Mouse (Mus musculus) lung, postnatal 36 days (tissue): ENCODE results near the gene Fgfr2.
A peak's percentile ranks its signal among the peaks of the same experiment; 100 is the strongest.

ENCODE experiments used
- DNase-seq: peaks from one replicate; pipeline ENCODE4 v3.0.0; 2022; ENCODE audit warnings: mixed read lengths

Fgfr2 gene

DNA sequence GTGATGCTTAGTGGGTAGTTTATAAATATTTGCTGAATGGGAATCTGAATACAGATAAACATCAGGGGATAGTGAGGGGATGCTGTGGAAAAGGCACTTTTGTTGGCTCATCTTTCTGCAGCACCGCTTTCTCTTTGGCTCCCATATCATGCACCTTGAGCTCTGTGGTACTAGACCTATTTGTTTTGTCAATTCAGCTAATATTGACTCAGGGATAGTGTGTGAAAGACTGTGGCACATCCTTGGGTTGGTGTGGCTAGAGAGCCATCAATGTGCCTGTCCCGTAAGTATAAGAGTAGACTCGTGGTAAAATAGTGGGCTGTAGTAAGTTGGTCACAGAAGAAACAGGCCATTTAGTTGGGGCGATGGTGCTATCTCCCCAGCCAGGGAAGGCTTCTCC, 2335.6 kb downstream of the Fgfr2 start:
- DNase-seq = no peak

GRCm38 (mm10) chr7:130786708-130787107, 2336.4 kb downstream of the Fgfr2 start:
- DNase-seq = no peak

GRCm38 (mm10) chr7:130785923-130786575, 2337.1 kb downstream of the Fgfr2 start:
- DNase-seq = peak; percentile 36

DNA sequence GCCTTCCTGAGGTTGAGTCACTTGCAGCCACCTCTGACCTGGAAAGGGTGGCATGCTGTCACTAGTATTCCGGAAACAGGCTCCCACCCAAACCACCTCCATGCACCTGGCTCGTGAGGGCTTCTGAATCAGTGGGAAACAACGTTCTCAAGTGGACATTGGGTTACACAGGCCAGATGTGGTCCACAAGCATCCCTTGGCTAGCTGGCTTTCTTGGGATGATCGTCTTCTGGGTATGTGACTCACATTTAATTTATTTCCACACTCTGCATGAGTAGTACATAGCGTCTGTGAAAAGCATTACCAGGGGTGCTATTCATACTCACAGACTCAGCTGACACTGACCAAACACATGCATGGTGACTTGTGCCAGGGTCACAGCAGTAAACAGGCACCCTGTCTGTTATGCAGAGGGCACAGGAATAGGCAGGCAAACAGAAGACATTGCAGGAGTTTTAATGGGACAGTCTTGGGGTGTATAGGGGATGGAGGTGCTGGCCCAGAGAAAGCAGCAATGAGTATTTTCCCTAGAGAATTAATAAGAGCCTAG, 2340.6 kb downstream of the Fgfr2 start:
- DNase-seq = no peak

DNA sequence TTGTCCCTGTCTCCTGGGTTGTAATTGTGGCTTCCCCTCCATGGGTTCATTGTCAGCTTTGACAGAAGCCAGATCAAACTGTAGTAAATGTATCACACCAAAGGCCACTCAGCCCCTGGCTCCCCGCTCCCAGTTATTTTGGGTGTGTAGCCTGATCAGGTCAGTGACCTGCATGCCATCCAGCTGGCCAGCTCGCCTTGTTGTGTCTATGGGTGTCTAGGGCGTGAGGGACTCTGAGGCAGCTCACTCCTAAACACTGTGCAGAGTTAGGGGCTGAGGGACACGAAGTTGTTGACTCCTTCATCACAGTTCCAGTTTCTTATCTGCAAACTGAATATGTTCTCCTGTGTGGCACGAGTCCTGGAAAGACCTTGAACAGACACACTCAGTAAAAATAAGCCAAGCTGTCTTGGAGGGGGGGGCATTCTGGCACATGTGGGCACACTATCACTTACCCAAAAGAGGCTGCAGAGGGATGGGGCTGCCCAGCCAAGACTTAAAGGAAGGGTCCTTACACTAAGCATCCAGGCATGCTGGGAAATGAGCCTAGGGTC, 2342.2 kb downstream of the Fgfr2 start:
- no peak for DNase-seq

DNA sequence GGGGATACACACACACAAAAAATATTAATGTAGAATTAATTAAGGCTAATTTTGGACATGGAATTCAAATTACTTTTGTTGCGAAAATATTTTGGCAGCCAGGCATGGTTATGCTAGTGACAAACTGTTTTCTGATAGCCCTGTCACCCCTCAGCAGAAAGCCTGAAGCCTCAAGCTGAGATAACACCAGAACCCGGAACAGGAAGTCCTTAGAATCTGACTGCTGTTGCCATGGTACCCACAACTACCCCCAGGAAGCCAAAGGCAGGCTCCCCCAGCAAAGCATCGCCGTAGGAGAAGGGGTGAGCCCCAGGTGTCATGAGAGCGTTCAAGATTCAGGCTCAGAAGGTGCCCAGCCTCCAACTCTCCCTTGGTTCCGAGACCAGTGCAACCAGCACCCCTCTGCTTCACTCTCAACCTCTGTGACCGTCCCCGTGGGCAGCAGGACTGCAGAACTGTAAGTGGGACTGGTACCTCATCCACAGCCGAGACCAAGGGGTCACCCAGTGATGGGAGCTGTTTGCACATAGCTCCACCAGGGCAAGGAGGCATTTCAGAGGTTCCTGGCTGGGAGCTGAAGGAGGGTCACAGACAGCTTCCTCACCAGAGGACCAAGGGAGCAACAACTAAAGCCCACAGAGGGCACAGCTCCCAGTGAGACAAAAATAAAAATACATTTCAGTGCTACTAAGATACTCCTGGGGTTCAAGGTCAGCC, 2349.1 kb downstream of the Fgfr2 start, which contains the start of gene Btbd16:
TSS of gene Btbd16 (plus strand) at position 156 of the 717 bp plus-strand sequence.
- no peak for DNase-seq

GRCm38 (mm10) chr7:130773171-130773830, 2349.8 kb downstream of the Fgfr2 start:
- peak; percentile 65 for DNase-seq

DNA sequence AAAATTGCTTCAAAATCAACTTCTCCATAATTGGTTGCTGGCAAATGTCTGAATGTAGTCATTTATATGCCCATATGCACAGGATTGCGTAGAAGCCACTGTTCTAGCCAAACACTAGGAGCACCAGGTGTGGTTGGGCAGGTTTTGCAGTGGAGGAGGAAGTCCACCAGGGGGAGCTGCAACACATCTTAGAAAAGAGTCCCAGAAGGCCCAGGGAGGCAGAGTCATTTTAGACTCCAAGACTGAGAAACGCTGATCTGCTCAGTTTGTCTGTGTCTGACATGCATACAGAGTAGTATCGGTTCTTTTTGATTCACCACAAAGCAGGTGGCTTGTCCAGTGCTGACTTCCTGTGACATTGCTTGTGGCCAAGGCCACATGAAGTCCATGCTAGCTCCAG, 2352.4 kb downstream of the Fgfr2 start:
- DNase-seq = peak; percentile 88

- no peak for DNase-seq
Observed at GRCm38 (mm10) chr7:130768151-130768550, 2355.0 kb downstream of the Fgfr2 start.

- no peak for DNase-seq
Observed at GRCm38 (mm10) chr7:130766411-130767170, 2356.6 kb downstream of the Fgfr2 start.

DNA sequence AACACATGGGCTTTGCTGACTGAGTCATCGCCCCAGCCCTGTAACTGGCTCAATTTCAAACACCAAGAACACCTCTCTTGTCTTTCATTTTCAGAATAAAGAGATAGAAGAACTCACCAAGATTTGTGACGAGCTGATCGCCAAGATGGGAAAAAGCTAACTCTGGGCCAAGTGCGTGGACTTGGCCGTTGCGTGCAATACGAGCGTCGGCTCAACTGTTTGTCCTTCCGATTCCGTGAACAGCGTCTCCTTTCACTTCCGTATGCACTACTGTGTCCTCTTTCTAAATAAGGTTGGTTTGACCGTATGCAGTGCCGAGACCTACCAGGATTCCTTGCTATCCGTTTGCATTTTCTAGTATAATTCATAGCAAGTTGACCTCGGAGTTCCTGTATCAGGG, 2359.0 kb downstream of the Fgfr2 start:
- DNase-seq = no peak

DNA sequence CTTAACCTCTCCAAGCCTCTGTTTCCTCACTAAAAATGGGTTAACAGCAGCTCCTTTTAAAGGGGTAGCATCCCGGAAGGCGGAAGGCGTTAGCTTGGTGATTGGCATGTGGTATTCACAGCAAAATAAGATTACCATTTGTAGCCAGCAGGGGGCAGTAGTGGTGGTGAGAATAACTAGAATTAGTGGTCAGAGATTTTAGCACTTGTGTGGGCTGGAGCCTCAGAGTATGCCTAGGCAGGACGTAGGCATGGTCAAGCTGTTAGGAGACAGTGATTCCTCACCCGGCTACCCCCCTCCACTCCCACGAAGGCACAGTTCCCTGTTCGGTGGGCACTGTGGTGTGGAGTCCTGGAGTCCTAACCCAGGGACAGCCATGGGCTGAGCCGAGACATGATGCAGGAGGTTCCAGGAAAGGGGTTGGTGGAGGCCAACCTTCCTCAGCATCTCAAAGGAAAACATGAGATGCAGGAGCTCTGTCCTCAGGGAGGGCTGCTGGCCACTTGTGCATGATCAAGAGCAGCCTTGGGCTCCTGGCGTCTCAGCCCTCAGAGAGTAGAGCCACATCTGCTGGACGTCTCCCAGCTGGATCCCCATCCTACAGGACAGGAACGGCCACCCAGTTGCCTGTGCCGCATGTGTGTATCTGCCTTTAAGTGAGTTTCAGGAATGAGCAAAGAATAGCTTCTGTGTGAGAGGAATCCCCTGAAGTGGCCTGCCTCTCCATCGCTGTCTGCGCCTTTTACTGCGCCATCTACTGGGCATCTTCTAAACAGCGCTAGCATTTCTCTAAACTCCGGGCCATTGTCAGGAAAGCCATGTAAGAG, 2360.9 kb downstream of the Fgfr2 start:
- DNase-seq = peak; percentile 84

DNA sequence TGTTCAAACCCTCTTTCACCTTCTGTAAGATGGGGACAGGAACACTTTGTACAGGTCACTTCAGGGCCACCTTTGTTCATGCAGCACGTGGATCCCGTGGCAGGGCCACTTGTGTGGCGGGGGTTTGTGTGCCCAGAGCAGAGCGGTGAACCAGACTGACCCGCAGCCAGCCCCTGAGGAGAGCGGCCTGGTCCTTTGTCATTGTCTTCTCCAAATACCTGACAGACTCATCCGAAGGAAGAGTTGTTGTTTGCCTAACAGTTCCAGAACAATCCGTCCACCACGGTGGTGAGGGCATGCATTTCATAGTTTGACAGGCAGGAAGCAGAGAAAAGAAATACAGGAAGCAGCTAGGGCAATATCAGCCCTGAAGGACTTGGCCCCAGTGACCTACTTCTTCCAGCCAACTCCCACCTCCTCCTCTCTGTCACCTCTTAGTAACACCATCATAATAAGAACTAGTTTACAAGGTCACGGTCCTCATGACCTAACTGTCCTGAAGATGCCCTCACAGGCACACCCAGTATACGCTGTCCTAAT, 2365.8 kb downstream of the Fgfr2 start:
- peak; percentile 21 for DNase-seq

GRCm38 (mm10) chr7:130756343-130756835, 2366.8 kb downstream of the Fgfr2 start:
- DNase-seq = no peak

DNA sequence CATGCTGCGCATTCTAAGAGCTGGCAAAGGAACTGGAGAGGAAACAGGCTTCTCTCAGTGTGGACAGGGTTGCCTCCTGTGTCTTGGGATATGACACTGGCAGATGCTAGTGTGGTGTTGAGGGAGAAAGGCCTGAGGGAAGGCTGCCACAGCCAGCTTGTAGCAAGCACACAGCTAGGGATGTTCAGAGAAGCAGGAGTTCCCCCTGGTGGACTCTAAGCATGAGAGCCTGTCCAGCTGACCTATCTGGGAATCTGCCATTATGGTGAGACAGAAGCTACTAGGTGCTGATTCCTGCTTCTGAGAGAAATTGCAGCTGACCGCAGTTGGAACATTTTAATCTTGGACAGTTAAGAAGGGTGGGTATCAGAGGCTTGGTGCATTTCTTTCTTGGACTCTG, 2368.4 kb downstream of the Fgfr2 start:
- no peak for DNase-seq

- DNase-seq = no peak
Observed at GRCm38 (mm10) chr7:130751678-130752077, 2371.5 kb downstream of the Fgfr2 start.

GRCm38 (mm10) chr7:130750752-130751490, 2372.2 kb downstream of the Fgfr2 start:
- DNase-seq = no peak

GRCm38 (mm10) chr7:130749165-130749564, 2374.0 kb downstream of the Fgfr2 start:
- DNase-seq = no peak

DNA sequence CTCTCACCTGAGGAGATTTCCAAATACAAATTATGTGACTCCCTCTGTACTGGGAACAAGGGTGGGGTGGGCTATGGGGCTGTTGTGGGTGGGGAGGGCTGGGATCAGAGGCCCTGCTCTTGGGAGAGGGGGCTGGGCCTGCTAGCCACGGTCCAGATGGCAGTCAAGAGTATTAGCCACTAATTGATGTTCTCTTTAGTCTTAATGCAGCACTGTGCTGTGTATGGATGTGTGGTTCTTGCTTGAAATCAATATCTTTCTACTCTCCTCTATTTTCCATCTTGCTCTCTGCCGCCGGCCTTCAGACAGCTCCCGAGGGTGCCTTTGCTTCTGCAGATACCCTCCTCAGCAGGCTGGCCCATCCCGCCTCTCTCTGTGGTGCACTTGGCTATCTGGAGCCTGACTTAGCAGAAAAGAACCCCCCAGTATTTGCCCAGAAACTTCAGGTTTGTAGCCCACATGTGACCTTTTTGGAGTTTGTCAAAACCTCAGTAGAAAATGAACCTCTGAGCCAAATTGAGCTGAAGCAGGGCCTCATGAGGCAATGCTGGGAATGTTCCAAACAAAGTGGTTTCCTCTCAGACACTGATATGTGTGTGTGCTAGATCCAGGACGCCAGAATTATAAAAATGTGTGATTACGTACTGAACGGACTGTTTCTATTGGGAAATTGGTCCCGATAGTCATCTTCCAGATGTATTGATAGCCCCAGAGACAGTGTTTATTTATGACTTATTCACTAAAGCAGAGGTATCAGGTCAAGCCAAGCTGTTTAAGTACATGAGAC, 2379.7 kb downstream of the Fgfr2 start:
- DNase-seq = no peak

- DNase-seq = no peak
Observed at GRCm38 (mm10) chr7:130741099-130741498, 2382.1 kb downstream of the Fgfr2 start.
